Mouse (Mus musculus) cerebellum, adult 2 months (tissue): ENCODE results near the gene Fgfr2.

Source experiments
- CTCF ChIP-seq: fragments of 200-500 bp; IDR thresholded peaks from 2 replicates; pipeline ENCODE4 v1.5.1; 2011; ENCODE audit warnings: low read depth, mild to moderate bottlenecking, control low read depth, low read length, moderate library complexity, borderline replicate concordance; ENCODE audit not compliant: insufficient read depth
- POLR2A ChIP-seq: fragments of 200-500 bp; IDR thresholded peaks from 2 replicates; pipeline ENCODE4 v1.6.1; 2011; ENCODE audit warnings: low read length, control low read depth, borderline replicate concordance; ENCODE audit not compliant: insufficient read depth

- TF ChIP-seq CTCF (no peak), POLR2A (no peak)
These were observed 362.5 kb downstream of the Fgfr2 start for GRCm38 (mm10) chr7:132760589-132761180.
